Comparison of ENCODE assay signal across 15 mouse cellular contexts in genomic region chr6:33761557-33761956, GRCm38 (mm10).
DNase-seq lines count a peak whose midpoint lies in the region.
"Had no signal": no experiment of that assay in that cellular context is flagged by ENCODE, and none has a peak within 500 bp of the region (broad histone marks: within the 10 kb centered on the region; RNA-seq: fewer than 3 reads in every experiment).

No protein-coding gene starts in this region.

- peak; percentile 35 for DNase-seq in layer of hippocampus, adult 11-12 months (ENCODE audit: low spot score)
- DNase-seq in layer of hippocampus, adult 9-10 months (ENCODE audit: low spot score): no peak
- peak; percentile 55 for DNase-seq in brain, embryonic 18.5 days (ENCODE audit: low read depth, low spot score)
- peak; percentile 42 to 64 for DNase-seq in cerebellum, adult 18-20 months
- peak; percentile 17 to 49 for DNase-seq in cerebellum, postnatal 14 days
- no peak for DNase-seq in right cerebral cortex, postnatal 4 days
- DNase-seq in MN1 (ENCODE audit: low spot score): no peak
- DNase-seq: adrenal gland, postnatal 25 days; gastrocnemius, postnatal 10 days; heart, postnatal 10 days; kidney, postnatal 14 days; lung, adult 18-20 months; lung, postnatal 4 days; right cerebral cortex, postnatal 14 days; thymus, postnatal 14 days had no signal

Comparison
In these comparisons a context has a peak if more than half of its experiments do, and no peak if none do; other contexts are left out.
1. DNase-seq: peak in layer of hippocampus, adult 11-12 months (single experiment), brain, embryonic 18.5 days (single experiment), cerebellum, adult 18-20 months (2 of 2) and cerebellum, postnatal 14 days (2 of 2); none in layer of hippocampus, adult 9-10 months (single experiment), right cerebral cortex, postnatal 4 days (single experiment) and MN1 (single experiment).